Mouse (Mus musculus) testis, postnatal 14 days (tissue): ENCODE measurements around the gene Akt1s1.

Experiments
- DNase-seq: peaks from one replicate; pipeline ENCODE4 v3.0.0; 2021; ENCODE audit warnings: low spot score

The Akt1s1 gene

GRCm38 (mm10) chr7:44848561-44849415 lies at the start of gene Akt1s1, which contains the start of gene Tbc1d17:
Gene Akt1s1, plus strand, starts transcription at chr7:44848991.
Gene Tbc1d17, minus strand, starts transcription at chr7:44849079.
- peak; percentile 96 for DNase-seq

GRCm38 (mm10) chr7:44808927-44809326 lies 39.9 kb upstream of the Akt1s1 start:
- no peak for DNase-seq

GRCm38 (mm10) chr7:44809466-44809865 lies 39.3 kb upstream of the Akt1s1 start:
- no peak for DNase-seq

- no peak for DNase-seq
These were observed 38.4 kb upstream of the Akt1s1 start for GRCm38 (mm10) chr7:44810365-44810764.

- no peak for DNase-seq
These were observed 37.8 kb upstream of the Akt1s1 start for GRCm38 (mm10) chr7:44810819-44811557.

GRCm38 (mm10) chr7:44812651-44813325 lies 36.0 kb upstream of the Akt1s1 start:
- no peak for DNase-seq

GRCm38 (mm10) chr7:44813985-44814384 lies 34.8 kb upstream of the Akt1s1 start:
- DNase-seq: no peak

- no peak for DNase-seq
These were observed 34.4 kb upstream of the Akt1s1 start for GRCm38 (mm10) chr7:44814423-44814822.

- DNase-seq: no peak
These were observed 33.7 kb upstream of the Akt1s1 start for GRCm38 (mm10) chr7:44814952-44815553.

GRCm38 (mm10) chr7:44815721-44816469 lies 32.9 kb upstream of the Akt1s1 start, which contains the start of the genes Nup62 and Il4i1:
Gene Nup62, plus strand, starts transcription at chr7:44816088.
Gene Il4i1, plus strand, starts transcription at chr7:44816387.
- peak; percentile 99 for DNase-seq

- DNase-seq: no peak
These were observed 32.2 kb upstream of the Akt1s1 start, which contains the start of gene Atf5 for GRCm38 (mm10) chr7:44816470-44817021. Gene Atf5, minus strand, starts transcription at chr7:44816658.

- no peak for DNase-seq
These were observed 31.4 kb upstream of the Akt1s1 start for GRCm38 (mm10) chr7:44817441-44817840.

- DNase-seq: no peak
These were observed 30.6 kb upstream of the Akt1s1 start for GRCm38 (mm10) chr7:44818164-44818563.

- DNase-seq: peak; percentile 33
These were observed 30.0 kb upstream of the Akt1s1 start for GRCm38 (mm10) chr7:44818751-44819235.

- DNase-seq: no peak
These were observed 29.4 kb upstream of the Akt1s1 start for GRCm38 (mm10) chr7:44819391-44819790.

GRCm38 (mm10) chr7:44819863-44820262 lies 28.9 kb upstream of the Akt1s1 start:
- no peak for DNase-seq

- no peak for DNase-seq
These were observed 28.3 kb upstream of the Akt1s1 start for GRCm38 (mm10) chr7:44820525-44820924.

- no peak for DNase-seq
These were observed 26.9 kb upstream of the Akt1s1 start for GRCm38 (mm10) chr7:44821666-44822448.

- no peak for DNase-seq
These were observed 25.4 kb upstream of the Akt1s1 start for GRCm38 (mm10) chr7:44823409-44823808.

GRCm38 (mm10) chr7:44824872-44825271 lies 23.9 kb upstream of the Akt1s1 start:
- DNase-seq: peak; percentile 39
